In genomic region chr7:115170439-115170838, GRCm38 (mm10) we compare ENCODE assay signal across 8 mouse cellular contexts.
DNase-seq lines count a peak whose midpoint lies in the region; ATAC-seq lines count a peak whose summit lies in the region.

No protein-coding gene starts in this region.

- DNase-seq in forebrain, embryonic 11.5 days (ENCODE audit: low spot score), result no peak
- DNase-seq in urinary bladder, postnatal 14 days (ENCODE audit: low spot score), result peak; percentile 53
- DNase-seq in urinary bladder, adult 2 months (ENCODE audit: low spot score), result no peak
- peak; percentile 63 to 68 for DNase-seq in heart, postnatal 10 days
- DNase-seq in spleen, postnatal 36 days (ENCODE audit: low spot score in 2 of 2), result no peak
- DNase-seq in spleen, postnatal 4 days (ENCODE audit: low spot score in 2 of 2), result no peak

- H3K4me1 ChIP-seq in forebrain, embryonic 15.5 days, result peaks cover 13% of the 10 kb centered on the region
- H3K4me1 ChIP-seq in forebrain, embryonic 11.5 days (replicated peaks; ENCODE audit: control insufficient read depth, insufficient read depth, low read length), result no peaks in the 10 kb centered on the region
- H3K4me1 ChIP-seq in lung, embryonic 16.5 days (replicated peaks; ENCODE audit: control insufficient read depth, insufficient read depth, low read length), result peaks cover 8% of the 10 kb centered on the region

- intact Hi-C loops in heart, postnatal 10 days (cut with DNase I), result no loop called here

- whole genome bisulfite sequencing in forebrain, embryonic 15.5 days, result 39% methylated on average over 9 of the region's 9 CpGs
- 56% methylated on average over 9 of the region's 9 CpGs for WGBS in forebrain, embryonic 11.5 days
- 19% methylated on average over 9 of the region's 9 CpGs for WGBS in lung, embryonic 16.5 days

- H3K4me3 ChIP-seq in forebrain, embryonic 15.5 days, result no peak overlapping the region
- H3K4me3 ChIP-seq in forebrain, embryonic 11.5 days (ENCODE audit: low read depth, low read length), result no peak overlapping the region
- no peak overlapping the region for H3K4me3 ChIP-seq in lung, embryonic 16.5 days (ENCODE audit: low read length)

- H3K9me3 ChIP-seq in forebrain, embryonic 15.5 days, result no peaks in the 10 kb centered on the region
- no peaks in the 10 kb centered on the region for H3K9me3 ChIP-seq in forebrain, embryonic 11.5 days (ENCODE audit: control insufficient read depth, low read length)
- H3K9me3 ChIP-seq in lung, embryonic 16.5 days (ENCODE audit: control insufficient read depth, low read length), result no peaks in the 10 kb centered on the region

- H3K27ac ChIP-seq in forebrain, embryonic 15.5 days (replicated peaks), result 0 out of 2 replicates have a peak overlapping the region, but pooled peaks have one; percentile 33
- H3K27ac ChIP-seq in forebrain, embryonic 11.5 days (ENCODE audit: low read depth, low read length), result no peak overlapping the region
- no peak overlapping the region for H3K27ac ChIP-seq in lung, embryonic 16.5 days (ENCODE audit: low read length)

- H3K9ac ChIP-seq in forebrain, embryonic 15.5 days (replicated peaks), result no peak overlapping the region
- H3K9ac ChIP-seq in forebrain, embryonic 11.5 days (ENCODE audit: low read length), result no peak overlapping the region
- H3K9ac ChIP-seq in lung, embryonic 16.5 days (ENCODE audit: low read length), result no peak overlapping the region

- 0 out of 2 replicates have a peak overlapping the region, but pooled peaks have one; percentile 3 for H3K4me2 ChIP-seq in forebrain, embryonic 15.5 days (replicated peaks)
- H3K4me2 ChIP-seq in forebrain, embryonic 11.5 days (ENCODE audit: low read depth, low read length, severe bottlenecking), result no peak overlapping the region
- peak overlapping the region; percentile 24; the same call in 1 of the 2 replicates for H3K4me2 ChIP-seq in lung, embryonic 16.5 days (ENCODE audit: low read depth, low read length)

- ATAC-seq in forebrain, embryonic 15.5 days (replicated peaks), result peak; percentile 70
- ATAC-seq in forebrain, embryonic 11.5 days (replicated peaks; ENCODE audit: low FRiP score), result no peak
- peak; percentile 95 for ATAC-seq in lung, embryonic 16.5 days (ENCODE audit: low read depth)

- H3K27me3 ChIP-seq in forebrain, embryonic 15.5 days, result no peaks in the 10 kb centered on the region
- no peaks in the 10 kb centered on the region for H3K27me3 ChIP-seq in forebrain, embryonic 11.5 days (ENCODE audit: control insufficient read depth, insufficient read depth, low read length)
- no peaks in the 10 kb centered on the region for H3K27me3 ChIP-seq in lung, embryonic 16.5 days (ENCODE audit: control insufficient read depth, insufficient read depth, low read depth, low read length)

- H3K36me3 ChIP-seq in forebrain, embryonic 15.5 days, result no peaks in the 10 kb centered on the region
- H3K36me3 ChIP-seq in forebrain, embryonic 11.5 days (ENCODE audit: control insufficient read depth, insufficient read depth, low read length), result no peaks in the 10 kb centered on the region
- H3K36me3 ChIP-seq in lung, embryonic 16.5 days (ENCODE audit: control insufficient read depth, insufficient read depth, low read length), result no peaks in the 10 kb centered on the region

Comparison
In these comparisons a context has a peak if more than half of its experiments do, and no peak if none do; other contexts are left out.
1. DNase-seq: peak in urinary bladder, postnatal 14 days (single experiment) and heart, postnatal 10 days (2 of 2); none in forebrain, embryonic 11.5 days (single experiment), urinary bladder, adult 2 months (single experiment), spleen, postnatal 36 days (0 of 2) and spleen, postnatal 4 days (0 of 2).